In genomic region chr13:114838535-114838990, GRCm38 (mm10) we compare ENCODE assay signal across 8 mouse cellular contexts. TPM values are rescaled to one million over a fixed set of nuclear protein-coding genes. Genes with fewer than 3 reads are reported as not detected.
DNase-seq lines count a peak whose midpoint lies in the region; ATAC-seq and TF ChIP-seq lines count a peak whose summit lies in the region.

No protein-coding gene starts in this region.

- no peak overlapping the region for H3K4me3 ChIP-seq in embryonic facial prominence, embryonic 13.5 days
- H3K4me3 ChIP-seq in kidney, adult 2 months (ENCODE audit: insufficient read depth, low read depth, low read length), result no peak overlapping the region
- no peak overlapping the region for H3K4me3 ChIP-seq in midbrain, embryonic 14.5 days (replicated peaks; ENCODE audit: low read depth, low read length)
- no peak overlapping the region for H3K4me3 ChIP-seq in thymus, adult 2 months (ENCODE audit: control insufficient read depth, insufficient read depth, low read length)

- no peak for TF ChIP-seq POLR2A in kidney, adult 2 months (IDR thresholded peaks at IDR 0.05; ENCODE audit: low read depth, low read length)
- TF ChIP-seq POLR2A in thymus, adult 2 months (IDR thresholded peaks at IDR 0.05; ENCODE audit: control insufficient read depth, extremely low read depth, insufficient read depth, low read length, poor library complexity), result no peak

- DNase-seq in adrenal gland, postnatal 36 days, result peak; percentile 85 to 88
- peak; percentile 41 to 58 for DNase-seq in heart, adult 9 months (ENCODE audit: low spot score in 2 of 2)
- DNase-seq in kidney, adult 2 months, result peak; percentile 80
- peak; percentile 29 to 58 for DNase-seq in left cerebral cortex, postnatal 14 days (ENCODE audit: low spot score in 2 of 2)
- peak; percentile 66 for DNase-seq in midbrain, embryonic 14.5 days
- no peak for DNase-seq in thymus, adult 2 months
- DNase-seq in spleen, adult 12 weeks (ENCODE audit: low spot score), result no peak

- no peak overlapping the region for H3K4me2 ChIP-seq in embryonic facial prominence, embryonic 13.5 days
- H3K4me2 ChIP-seq in midbrain, embryonic 14.5 days (ENCODE audit: low read length), result no peak overlapping the region

- peak overlapping the region; percentile 85 for H3K27ac ChIP-seq in embryonic facial prominence, embryonic 13.5 days
- no peak overlapping the region for H3K27ac ChIP-seq in kidney, adult 2 months (ENCODE audit: insufficient read depth, low read depth, low read length)
- H3K27ac ChIP-seq in midbrain, embryonic 14.5 days (replicated peaks; ENCODE audit: low read depth, low read length), result peak overlapping the region; percentile 5; the same call in 1 of the 2 replicates
- H3K27ac ChIP-seq in thymus, adult 2 months (ENCODE audit: control insufficient read depth, insufficient read depth, low read length), result no peak overlapping the region

- ATAC-seq in embryonic facial prominence, embryonic 13.5 days (ENCODE audit: insufficient number of reproducible peaks, insufficient read depth, low FRiP score, low TSS enrichment, low read depth), result peak; percentile 66; the same call in 1 of the 2 replicates
- ATAC-seq in midbrain, embryonic 14.5 days (ENCODE audit: low FRiP score, low TSS enrichment), result peak; percentile 66

- WGBS in embryonic facial prominence, embryonic 13.5 days, result 34% methylated on average over 5 of the region's 5 CpGs
- WGBS in kidney, adult 2 months, result 19% methylated on average over 5 of the region's 5 CpGs
- WGBS in midbrain, embryonic 14.5 days, result 47% methylated on average over 5 of the region's 5 CpGs
- WGBS in thymus, adult 2 months, result 94% methylated on average over 5 of the region's 5 CpGs

- no peak for TF ChIP-seq CTCF in kidney, adult 2 months (conservative IDR thresholded peaks at IDR 0.05; ENCODE audit: insufficient read depth, insufficient read length, low read depth, low read length)
- no peak for TF ChIP-seq CTCF in thymus, adult 2 months (IDR thresholded peaks at IDR 0.05; ENCODE audit: borderline replicate concordance, control insufficient read depth, extremely low read depth, insufficient read depth, low read length, poor library complexity)

- no peak overlapping the region for H3K9ac ChIP-seq in embryonic facial prominence, embryonic 13.5 days
- no peak overlapping the region for H3K9ac ChIP-seq in midbrain, embryonic 14.5 days (replicated peaks; ENCODE audit: low read length)

- peaks cover 15% of the 10 kb centered on the region for H3K4me1 ChIP-seq in embryonic facial prominence, embryonic 13.5 days
- H3K4me1 ChIP-seq in kidney, adult 2 months (ENCODE audit: control insufficient read depth, insufficient read depth, low read length), result no peaks in the 10 kb centered on the region
- H3K4me1 ChIP-seq in midbrain, embryonic 14.5 days (ENCODE audit: control insufficient read depth, insufficient read depth, low read length), result no peaks in the 10 kb centered on the region
- no peaks in the 10 kb centered on the region for H3K4me1 ChIP-seq in thymus, adult 2 months (replicated peaks; ENCODE audit: control insufficient read depth, insufficient read depth, low read length)

- H3K36me3 ChIP-seq in embryonic facial prominence, embryonic 13.5 days, result 0 out of 2 replicates have a peak, but pooled peaks cover 3% of the 10 kb centered on the region
- no peaks in the 10 kb centered on the region; the same call in 1 of the 2 replicates for H3K36me3 ChIP-seq in kidney, adult 2 months (ENCODE audit: control insufficient read depth, insufficient read depth, low read length)
- no peaks in the 10 kb centered on the region for H3K36me3 ChIP-seq in midbrain, embryonic 14.5 days (ENCODE audit: control insufficient read depth, insufficient read depth, low read length)
- H3K36me3 ChIP-seq in thymus, adult 2 months (ENCODE audit: control insufficient read depth, insufficient read depth, low read length), result no peaks in the 10 kb centered on the region

- no peaks in the 10 kb centered on the region for H3K27me3 ChIP-seq in embryonic facial prominence, embryonic 13.5 days
- no peaks in the 10 kb centered on the region for H3K27me3 ChIP-seq in kidney, adult 2 months (replicated peaks; ENCODE audit: control insufficient read depth, insufficient read depth, low read length)
- no peaks in the 10 kb centered on the region for H3K27me3 ChIP-seq in midbrain, embryonic 14.5 days (ENCODE audit: control insufficient read depth, insufficient read depth, low read length)
- no peaks in the 10 kb centered on the region for H3K27me3 ChIP-seq in thymus, adult 2 months (ENCODE audit: control insufficient read depth, insufficient read depth, low read length)

- intact Hi-C loops in left cerebral cortex, postnatal 14 days (cut with DNase I), result loop anchor here (10.0 kb wide), 2 partner anchors 256 to 1876 kb away; partner anchors contain the start of gene Pelo

- H3K9me3 ChIP-seq in embryonic facial prominence, embryonic 13.5 days, result no peaks in the 10 kb centered on the region
- no peaks in the 10 kb centered on the region for H3K9me3 ChIP-seq in midbrain, embryonic 14.5 days (ENCODE audit: control insufficient read depth, low read length)

RNA-seq across cellular contexts. Expression of gene Mocs2, which starts 20.5 kb away (rescaled TPM):
- total RNA-seq in adrenal gland, postnatal 36 days (2021), result 100 to 1,000 TPM; 152 to 180 TPM
- 100 TPM in 2 replicates for polyA plus RNA-seq in embryonic facial prominence, embryonic 13.5 days (2015; fragmentation: Nextera tagmentation; extraction: Ambion mirVana)
- 37.8 and 53.4 TPM in 2 replicates for polyA plus RNA-seq in kidney, adult 2 months (2012; rRNA removed)
- total RNA-seq in left cerebral cortex, postnatal 14 days (2021), result 10 to 100 TPM; 78.4 to 80.2 TPM
- 119 and 123 TPM in 2 replicates for polyA plus RNA-seq in midbrain, embryonic 14.5 days (2014; fragmentation: Nextera tagmentation; extraction: Ambion mirVana)
- 9.2 and 11.4 TPM in 2 replicates for polyA plus RNA-seq in thymus, adult 2 months (2012; rRNA removed)

Comparison
In these comparisons a context has a peak if more than half of its experiments do, and no peak if none do; other contexts are left out.
1. DNase-seq: peak in adrenal gland, postnatal 36 days (2 of 2), heart, adult 9 months (2 of 2), kidney, adult 2 months (single experiment), left cerebral cortex, postnatal 14 days (2 of 2) and midbrain, embryonic 14.5 days (single experiment); none in thymus, adult 2 months (single experiment) and spleen, adult 12 weeks (single experiment).
2. H3K27ac ChIP-seq: peak in embryonic facial prominence, embryonic 13.5 days (single experiment) and midbrain, embryonic 14.5 days (single experiment); none in kidney, adult 2 months (single experiment) and thymus, adult 2 months (single experiment).